9 mouse cellular contexts compared by ENCODE assay signal in genomic region chr5:125188812-125189598, GRCm38 (mm10). TPM values are rescaled to one million over a fixed set of nuclear protein-coding genes. Genes with fewer than 3 reads are reported as not detected.
DNase-seq lines count a peak whose midpoint lies in the region; ATAC-seq lines count a peak whose summit lies in the region.
"Had no signal": no experiment of that assay in that cellular context is flagged by ENCODE, and none has a peak within 500 bp of the region (broad histone marks: within the 10 kb centered on the region; RNA-seq: fewer than 3 reads in every experiment).

No protein-coding gene starts in this region.

- WGBS in midbrain, embryonic 11.5 days: 18% methylated on average over 12 of the region's 12 CpGs
- 21% methylated on average over 12 of the region's 12 CpGs for WGBS in midbrain, embryonic 14.5 days
- 26% methylated on average over 12 of the region's 12 CpGs for WGBS in embryonic facial prominence, embryonic 14.5 days
- WGBS in stomach, embryonic 15.5 days: 15% methylated on average over 12 of the region's 12 CpGs
- WGBS in heart, embryonic 11.5 days (ENCODE audit: insufficient replicate concordance): 25% methylated on average over 12 of the region's 12 CpGs

- no peak overlapping the region for H3K4me3 ChIP-seq in midbrain, embryonic 11.5 days (ENCODE audit: low read depth, low read length)
- H3K4me3 ChIP-seq in midbrain, embryonic 14.5 days (replicated peaks; ENCODE audit: low read depth, low read length): no peak overlapping the region
- no peak overlapping the region for H3K4me3 ChIP-seq in embryonic facial prominence, embryonic 14.5 days (ENCODE audit: low read depth, low read length)
- no peak overlapping the region for H3K4me3 ChIP-seq in stomach, embryonic 15.5 days (replicated peaks)
- H3K4me3 ChIP-seq in heart, embryonic 11.5 days (ENCODE audit: low read depth, low read length): no peak overlapping the region
- H3K4me3 ChIP-seq: lung, embryonic 15.5 days had no signal

- H3K9me3 ChIP-seq in midbrain, embryonic 11.5 days (ENCODE audit: control insufficient read depth, low read length): no peaks in the 10 kb centered on the region
- no peaks in the 10 kb centered on the region for H3K9me3 ChIP-seq in midbrain, embryonic 14.5 days (ENCODE audit: control insufficient read depth, low read length)
- H3K9me3 ChIP-seq in embryonic facial prominence, embryonic 14.5 days (ENCODE audit: control insufficient read depth, low read length): no peaks in the 10 kb centered on the region
- no peaks in the 10 kb centered on the region for H3K9me3 ChIP-seq in stomach, embryonic 15.5 days
- H3K9me3 ChIP-seq in heart, embryonic 11.5 days (replicated peaks; ENCODE audit: control insufficient read depth, low read length): no peaks in the 10 kb centered on the region; the same call in none of the 2 replicates
- H3K9me3 ChIP-seq: lung, embryonic 15.5 days had no signal

- ATAC-seq in midbrain, embryonic 11.5 days (ENCODE audit: low FRiP score): peak; percentile 51; the same call in 1 of the 2 replicates
- no peak for ATAC-seq in midbrain, embryonic 14.5 days (ENCODE audit: low FRiP score, low TSS enrichment)
- ATAC-seq in embryonic facial prominence, embryonic 14.5 days (ENCODE audit: low read depth): peak; percentile 35
- no peak for ATAC-seq in stomach, embryonic 15.5 days (ENCODE audit: insufficient read depth, low FRiP score, low read depth)
- no peak for ATAC-seq in heart, embryonic 11.5 days (replicated peaks; ENCODE audit: insufficient number of reproducible peaks, low FRiP score, low TSS enrichment)

- H3K9ac ChIP-seq in midbrain, embryonic 11.5 days (ENCODE audit: low read length): no peak overlapping the region
- no peak overlapping the region for H3K9ac ChIP-seq in midbrain, embryonic 14.5 days (replicated peaks; ENCODE audit: low read length)
- no peak overlapping the region for H3K9ac ChIP-seq in embryonic facial prominence, embryonic 14.5 days (ENCODE audit: low read depth, low read length)
- no peak overlapping the region for H3K9ac ChIP-seq in stomach, embryonic 15.5 days
- H3K9ac ChIP-seq in heart, embryonic 11.5 days (ENCODE audit: low read depth, low read length): no peak overlapping the region
- H3K9ac ChIP-seq: lung, embryonic 15.5 days had no signal

- no peak overlapping the region for H3K27ac ChIP-seq in midbrain, embryonic 11.5 days (ENCODE audit: low read depth, low read length)
- H3K27ac ChIP-seq in midbrain, embryonic 14.5 days (replicated peaks; ENCODE audit: low read depth, low read length): no peak overlapping the region
- H3K27ac ChIP-seq in embryonic facial prominence, embryonic 14.5 days (replicated peaks; ENCODE audit: low read depth, low read length): no peak overlapping the region
- H3K27ac ChIP-seq in stomach, embryonic 15.5 days: peak overlapping the region; percentile 38; the same call in 1 of the 2 replicates
- no peak overlapping the region for H3K27ac ChIP-seq in heart, embryonic 11.5 days (ENCODE audit: low read depth, low read length)
- H3K27ac ChIP-seq: lung, embryonic 15.5 days had no signal

- peak; percentile 50 for DNase-seq in cerebellum, adult 9-11 months
- no peak for DNase-seq in cerebellum, postnatal 4 days (ENCODE audit: low spot score in 2 of 2)
- DNase-seq in midbrain, embryonic 11.5 days (ENCODE audit: low spot score, missing footprints): no peak
- no peak for DNase-seq in midbrain, embryonic 14.5 days
- DNase-seq in embryonic facial prominence, embryonic 14.5 days (ENCODE audit: low spot score): peak; percentile 73
- no peak for DNase-seq in cerebellum, adult 9-10 months

- H3K27me3 ChIP-seq in midbrain, embryonic 11.5 days (ENCODE audit: control insufficient read depth, insufficient read depth, low read length): no peaks in the 10 kb centered on the region
- H3K27me3 ChIP-seq in midbrain, embryonic 14.5 days (ENCODE audit: control insufficient read depth, insufficient read depth, low read length): no peaks in the 10 kb centered on the region; the same call in 1 of the 2 replicates
- H3K27me3 ChIP-seq in embryonic facial prominence, embryonic 14.5 days (replicated peaks; ENCODE audit: control insufficient read depth, insufficient read depth, low read length): no peaks in the 10 kb centered on the region
- no peaks in the 10 kb centered on the region for H3K27me3 ChIP-seq in stomach, embryonic 15.5 days (replicated peaks)
- H3K27me3 ChIP-seq in heart, embryonic 11.5 days (ENCODE audit: control insufficient read depth, insufficient read depth, low read length): no peaks in the 10 kb centered on the region
- H3K27me3 ChIP-seq: lung, embryonic 15.5 days had no signal

- H3K36me3 ChIP-seq in midbrain, embryonic 11.5 days (ENCODE audit: control insufficient read depth, insufficient read depth, low read length): no peaks in the 10 kb centered on the region
- no peaks in the 10 kb centered on the region for H3K36me3 ChIP-seq in midbrain, embryonic 14.5 days (ENCODE audit: control insufficient read depth, insufficient read depth, low read length)
- no peaks in the 10 kb centered on the region for H3K36me3 ChIP-seq in embryonic facial prominence, embryonic 14.5 days (ENCODE audit: control insufficient read depth, insufficient read depth, low read length)
- no peaks in the 10 kb centered on the region for H3K36me3 ChIP-seq in stomach, embryonic 15.5 days
- H3K36me3 ChIP-seq in heart, embryonic 11.5 days (ENCODE audit: control insufficient read depth, insufficient read depth, low read length): no peaks in the 10 kb centered on the region
- H3K36me3 ChIP-seq: lung, embryonic 15.5 days had no signal

- H3K4me2 ChIP-seq in midbrain, embryonic 11.5 days: no peak overlapping the region
- no peak overlapping the region for H3K4me2 ChIP-seq in midbrain, embryonic 14.5 days (ENCODE audit: low read length)
- no peak overlapping the region for H3K4me2 ChIP-seq in embryonic facial prominence, embryonic 14.5 days (ENCODE audit: low read depth, low read length)
- H3K4me2 ChIP-seq in stomach, embryonic 15.5 days: no peak overlapping the region
- no peak overlapping the region for H3K4me2 ChIP-seq in heart, embryonic 11.5 days
- H3K4me2 ChIP-seq: lung, embryonic 15.5 days had no signal

- no peaks in the 10 kb centered on the region for H3K4me1 ChIP-seq in midbrain, embryonic 11.5 days (ENCODE audit: control insufficient read depth, insufficient read depth, low read length)
- H3K4me1 ChIP-seq in midbrain, embryonic 14.5 days (ENCODE audit: control insufficient read depth, insufficient read depth, low read length): peaks cover 6% of the 10 kb centered on the region; the same call in 1 of the 2 replicates
- peaks cover 11% of the 10 kb centered on the region for H3K4me1 ChIP-seq in embryonic facial prominence, embryonic 14.5 days (ENCODE audit: control insufficient read depth, insufficient read depth, low read length)
- peaks cover 26% of the 10 kb centered on the region for H3K4me1 ChIP-seq in stomach, embryonic 15.5 days
- H3K4me1 ChIP-seq in heart, embryonic 11.5 days (ENCODE audit: control insufficient read depth, insufficient read depth, low read length): 0 out of 2 replicates have a peak, but pooled peaks cover 2% of the 10 kb centered on the region

RNA-seq across cellular contexts. Expression of gene Ncor2, which starts 10.0 kb away (rescaled TPM):
- polyA plus RNA-seq in midbrain, embryonic 11.5 days (2014; fragmentation: Nextera tagmentation; extraction: Ambion mirVana): 13.4 and 14.7 TPM in 2 replicates
- 23.7 and 24.0 TPM in 2 replicates for polyA plus RNA-seq in midbrain, embryonic 14.5 days (2014; fragmentation: Nextera tagmentation; extraction: Ambion mirVana)
- polyA plus RNA-seq in embryonic facial prominence, embryonic 14.5 days (2014; fragmentation: Nextera tagmentation; extraction: Ambion mirVana): 34.9 and 37.3 TPM in 2 replicates
- polyA plus RNA-seq in stomach, embryonic 15.5 days (2015; fragmentation: Nextera tagmentation; extraction: Ambion mirVana): 26.7 and 32.5 TPM in 2 replicates
- polyA plus RNA-seq in heart, embryonic 11.5 days (2014; fragmentation: Nextera tagmentation; extraction: Ambion mirVana): 14.3 and 18.8 TPM in 2 replicates

Comparison
In these comparisons a context has a peak if more than half of its experiments do, and no peak if none do; other contexts are left out.
1. DNase-seq: peak in cerebellum, adult 9-11 months (single experiment) and embryonic facial prominence, embryonic 14.5 days (single experiment); none in cerebellum, postnatal 4 days (0 of 2), midbrain, embryonic 11.5 days (single experiment), midbrain, embryonic 14.5 days (single experiment) and cerebellum, adult 9-10 months (single experiment).
2. ATAC-seq: peak in midbrain, embryonic 11.5 days (single experiment) and embryonic facial prominence, embryonic 14.5 days (single experiment); none in midbrain, embryonic 14.5 days (single experiment), stomach, embryonic 15.5 days (single experiment) and heart, embryonic 11.5 days (single experiment).